Mouse (Mus musculus): ENCODE data around the gene Olfr887. TPM values are rescaled to one million over a fixed set of nuclear protein-coding genes. Genes with fewer than 3 reads are reported as not detected.

The Olfr887 gene
- polyA plus RNA-seq (2014; fragmentation: Nextera tagmentation; extraction: Ambion mirVana): not detected in 2 replicates

DNA sequence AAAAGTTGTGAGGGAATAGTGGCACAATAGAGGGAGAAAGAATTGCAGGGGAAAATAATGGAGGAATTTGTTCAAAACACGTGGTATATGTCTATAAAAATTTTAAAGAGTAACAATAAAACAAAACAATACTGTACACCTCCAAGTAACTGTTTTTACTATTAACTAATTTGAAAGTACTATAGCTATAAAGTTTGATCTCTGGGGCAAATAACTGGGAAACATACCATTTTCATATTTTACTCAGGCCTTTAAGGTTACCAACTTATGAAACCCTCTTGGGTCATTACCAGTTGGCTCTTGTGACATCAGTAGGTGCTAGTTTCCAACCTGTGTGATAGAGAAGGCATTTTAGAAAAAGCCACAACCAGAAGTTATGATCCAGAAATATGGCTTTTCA lies at the start of gene Olfr887:
TSS of gene Olfr887 (plus strand) at position 301 of the 400 bp plus-strand sequence.
- DNase-seq (ENCODE audit: low spot score): no peak
- H3K9me3 ChIP-seq (ENCODE audit: control insufficient read depth, low read length): no peaks in the 10 kb centered on the region
- H3K4me3 ChIP-seq (ENCODE audit: low read depth, low read length): no peak within 1 kb of the TSS
- H3K27me3 ChIP-seq (ENCODE audit: control insufficient read depth, insufficient read depth, low read length): no peaks in the 10 kb centered on the region
- no peak within 1 kb of the TSS for H3K9ac ChIP-seq (ENCODE audit: low read length)
- 80% methylated on average over 1 of the region's 1 CpGs for WGBS
- no peaks in the 10 kb centered on the region for H3K4me1 ChIP-seq (ENCODE audit: control insufficient read depth, insufficient read depth, low read length)
- no peak for ATAC-seq (ENCODE audit: insufficient read depth, low FRiP score, low TSS enrichment)
- H3K36me3 ChIP-seq (ENCODE audit: control insufficient read depth, insufficient read depth, low read length): no peaks in the 10 kb centered on the region
- no peak within 1 kb of the TSS for H3K27ac ChIP-seq (ENCODE audit: low read depth, low read length)
- no peak within 1 kb of the TSS for H3K4me2 ChIP-seq (ENCODE audit: low read depth)

- DNase-seq (ENCODE audit: low spot score) (no peak), ATAC-seq (ENCODE audit: insufficient read depth, low FRiP score, low TSS enrichment) (no peak)
- Histone ChIP-seq H3K9me3 (ENCODE audit: control insufficient read depth, low read length) (no peaks in the 10 kb centered on the region), H3K4me2 (ENCODE audit: low read depth) (no peak within 1 kb of the TSS), H3K9ac (ENCODE audit: low read length) (no peak within 1 kb of the TSS), H3K4me3 (ENCODE audit: low read depth, low read length) (no peak within 1 kb of the TSS), H3K36me3 (ENCODE audit: control insufficient read depth, insufficient read depth, low read length) (no peaks in the 10 kb centered on the region), H3K27ac (ENCODE audit: low read depth, low read length) (no peak within 1 kb of the TSS), H3K27me3 (ENCODE audit: control insufficient read depth, insufficient read depth, low read length) (no peaks in the 10 kb centered on the region), H3K4me1 (ENCODE audit: control insufficient read depth, insufficient read depth, low read length) (no peaks in the 10 kb centered on the region)
- WGBS: 78% methylated on average over 1 of the region's 1 CpGs
These were observed 37.6 kb upstream of the Olfr887 start, which contains the start of gene Olfr884 for GRCm38 (mm10) chr9:38046255-38046654. Olfr884 (plus strand) TSS chr9:38046555.

GRCm38 (mm10) chr9:38061022-38061421 lies 22.9 kb upstream of the Olfr887 start, which contains the start of gene Olfr885:
Olfr885 (plus strand) TSS chr9:38061322.
- 90% methylated on average over 3 of the region's 3 CpGs for WGBS
- Histone ChIP-seq H3K4me1 (ENCODE audit: control insufficient read depth, insufficient read depth, low read length) (no peaks in the 10 kb centered on the region), H3K4me2 (ENCODE audit: low read depth) (no peak within 1 kb of the TSS), H3K27ac (ENCODE audit: low read depth, low read length) (no peak within 1 kb of the TSS), H3K36me3 (ENCODE audit: control insufficient read depth, insufficient read depth, low read length) (no peaks in the 10 kb centered on the region), H3K4me3 (ENCODE audit: low read depth, low read length) (no peak within 1 kb of the TSS), H3K9me3 (ENCODE audit: control insufficient read depth, low read length) (no peaks in the 10 kb centered on the region), H3K27me3 (ENCODE audit: control insufficient read depth, insufficient read depth, low read length) (no peaks in the 10 kb centered on the region), H3K9ac (ENCODE audit: low read length) (no peak within 1 kb of the TSS)
- ATAC-seq (ENCODE audit: insufficient read depth, low FRiP score, low TSS enrichment) (no peak), DNase-seq (ENCODE audit: low spot score) (no peak)

- Histone ChIP-seq H3K36me3 (ENCODE audit: control insufficient read depth, insufficient read depth, low read length) (no peaks in the 10 kb centered on the region), H3K27me3 (ENCODE audit: control insufficient read depth, insufficient read depth, low read length) (no peaks in the 10 kb centered on the region), H3K4me3 (ENCODE audit: low read depth, low read length) (no peak within 1 kb of the TSS), H3K4me1 (ENCODE audit: control insufficient read depth, insufficient read depth, low read length) (no peaks in the 10 kb centered on the region), H3K27ac (ENCODE audit: low read depth, low read length) (no peak within 1 kb of the TSS), H3K4me2 (ENCODE audit: low read depth) (no peak within 1 kb of the TSS), H3K9me3 (ENCODE audit: control insufficient read depth, low read length) (no peaks in the 10 kb centered on the region), H3K9ac (ENCODE audit: low read length) (no peak within 1 kb of the TSS)
- 90% methylated on average over 1 of the region's 1 CpGs for WGBS
- DNase-seq (ENCODE audit: low spot score): no peak
- no peak for ATAC-seq (ENCODE audit: insufficient read depth, low FRiP score, low TSS enrichment)
These were observed 24.0 kb downstream of the Olfr887 start, which contains the start of gene Olfr888 for GRCm38 (mm10) chr9:38107828-38108227. Olfr888 (plus strand) TSS chr9:38108128.

DNA sequence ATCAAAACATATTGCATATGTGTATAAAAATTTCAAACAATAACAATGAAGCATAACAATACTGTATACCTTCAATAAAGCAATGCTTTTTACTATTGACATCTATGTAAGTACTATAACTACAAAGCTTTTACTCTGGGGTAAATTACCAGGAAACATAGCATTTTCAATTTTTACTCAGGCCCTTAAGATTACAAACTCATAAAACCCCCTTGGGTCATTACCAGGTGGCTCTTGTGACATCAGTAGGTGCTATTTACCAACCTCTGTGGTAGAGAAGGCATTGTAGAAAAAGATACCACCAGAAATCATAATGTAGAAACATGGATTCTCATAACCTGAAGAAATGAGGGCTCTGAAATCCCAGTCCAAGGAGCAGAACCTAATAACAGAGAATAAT lies 31.0 kb downstream of the Olfr887 start, which contains the start of gene Olfr889:
TSS of gene Olfr889 (plus strand) at position 301 of the 400 bp plus-strand sequence.
- DNase-seq (ENCODE audit: low spot score): no peak
- no peak for ATAC-seq (ENCODE audit: insufficient read depth, low FRiP score, low TSS enrichment)
- H3K36me3 ChIP-seq (ENCODE audit: control insufficient read depth, insufficient read depth, low read length): no peaks in the 10 kb centered on the region
- H3K4me3 ChIP-seq (ENCODE audit: low read depth, low read length): no peak within 1 kb of the TSS
- no peak within 1 kb of the TSS for H3K27ac ChIP-seq (ENCODE audit: low read depth, low read length)
- H3K4me1 ChIP-seq (ENCODE audit: control insufficient read depth, insufficient read depth, low read length): no peaks in the 10 kb centered on the region
- H3K9ac ChIP-seq (ENCODE audit: low read length): no peak within 1 kb of the TSS
- no peaks in the 10 kb centered on the region for H3K9me3 ChIP-seq (ENCODE audit: control insufficient read depth, low read length)
- H3K27me3 ChIP-seq (ENCODE audit: control insufficient read depth, insufficient read depth, low read length): no peaks in the 10 kb centered on the region
- no peak within 1 kb of the TSS for H3K4me2 ChIP-seq (ENCODE audit: low read depth)

Other genes starting within 250 kb of the Olfr887 start
- not detected in 2 replicates for gene Olfr877, start 229.8 kb upstream of the Olfr887 start, polyA plus RNA-seq (2014; fragmentation: Nextera tagmentation; extraction: Ambion mirVana)
- not detected in 2 replicates for gene Olfr145, start 187.3 kb upstream of the Olfr887 start, polyA plus RNA-seq (2014; fragmentation: Nextera tagmentation; extraction: Ambion mirVana)
- not detected in 2 replicates for gene Olfr878, start 166.2 kb upstream of the Olfr887 start, polyA plus RNA-seq (2014; fragmentation: Nextera tagmentation; extraction: Ambion mirVana)
- gene Olfr881, start 92.2 kb upstream of the Olfr887 start, polyA plus RNA-seq (2014; fragmentation: Nextera tagmentation; extraction: Ambion mirVana): not detected in 2 replicates
- gene Olfr883, start 58.3 kb upstream of the Olfr887 start, polyA plus RNA-seq (2014; fragmentation: Nextera tagmentation; extraction: Ambion mirVana): not detected in 2 replicates
- gene Olfr884, start 37.5 kb upstream of the Olfr887 start, polyA plus RNA-seq (2014; fragmentation: Nextera tagmentation; extraction: Ambion mirVana): not detected in 2 replicates
- gene Olfr885, start 22.8 kb upstream of the Olfr887 start, polyA plus RNA-seq (2014; fragmentation: Nextera tagmentation; extraction: Ambion mirVana): not detected in 2 replicates
- gene Olfr888, start 24.1 kb downstream of the Olfr887 start, polyA plus RNA-seq (2014; fragmentation: Nextera tagmentation; extraction: Ambion mirVana): not detected in 2 replicates
- gene Olfr889, start 31.1 kb downstream of the Olfr887 start, polyA plus RNA-seq (2014; fragmentation: Nextera tagmentation; extraction: Ambion mirVana): 0.15 and 0.16 TPM in 2 replicates
- gene Olfr890, start 58.4 kb downstream of the Olfr887 start, polyA plus RNA-seq (2014; fragmentation: Nextera tagmentation; extraction: Ambion mirVana): not detected in 2 replicates
- gene Olfr891, start 96.7 kb downstream of the Olfr887 start, polyA plus RNA-seq (2014; fragmentation: Nextera tagmentation; extraction: Ambion mirVana): not detected in 2 replicates
- gene Olfr893, start 124.3 kb downstream of the Olfr887 start, polyA plus RNA-seq (2014; fragmentation: Nextera tagmentation; extraction: Ambion mirVana): not detected in 2 replicates
- gene Olfr894, start 134.0 kb downstream of the Olfr887 start, polyA plus RNA-seq (2014; fragmentation: Nextera tagmentation; extraction: Ambion mirVana): not detected in 2 replicates
- gene Olfr143, start 168.7 kb downstream of the Olfr887 start, polyA plus RNA-seq (2014; fragmentation: Nextera tagmentation; extraction: Ambion mirVana): not detected in 2 replicates
- not detected in 2 replicates for gene Olfr895, start 183.8 kb downstream of the Olfr887 start, polyA plus RNA-seq (2014; fragmentation: Nextera tagmentation; extraction: Ambion mirVana)
- gene Olfr896-ps1, start 207.0 kb downstream of the Olfr887 start, polyA plus RNA-seq (2014; fragmentation: Nextera tagmentation; extraction: Ambion mirVana): not detected in 2 replicates
- not detected in 2 replicates for gene Olfr25, start 245.0 kb downstream of the Olfr887 start, polyA plus RNA-seq (2014; fragmentation: Nextera tagmentation; extraction: Ambion mirVana)

All from neural tube, embryonic 11.5 days (tissue).